Mouse (Mus musculus): Measurements from ENCODE around the gene Ccdc183.
A peak's percentile ranks its signal among the peaks of the same experiment; 100 is the strongest.

Ccdc183 gene

DNA sequence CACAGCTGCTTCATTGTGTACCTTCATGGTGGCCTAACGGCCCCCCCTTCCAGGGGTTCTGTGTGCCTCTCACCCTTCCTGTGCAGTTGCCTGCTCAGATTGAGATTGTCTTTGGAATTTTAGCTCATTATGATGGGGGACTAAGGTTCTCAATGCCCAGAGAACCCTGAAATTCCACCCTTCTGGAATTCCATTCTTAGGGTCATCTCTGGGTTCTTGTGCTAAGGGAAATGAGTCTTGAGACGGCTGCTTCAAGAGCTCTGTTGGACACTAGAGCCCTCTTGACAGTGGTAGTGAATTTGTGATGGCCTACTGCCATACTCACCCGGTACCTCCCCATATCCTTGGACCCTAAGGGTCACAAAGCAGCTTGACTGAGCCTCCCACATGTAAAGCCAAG, at the start of gene Ccdc183:
Gene Ccdc183, minus strand, starts transcription at position 101 of the 400 bp plus-strand sequence.
- no peak for DNase-seq

DNA sequence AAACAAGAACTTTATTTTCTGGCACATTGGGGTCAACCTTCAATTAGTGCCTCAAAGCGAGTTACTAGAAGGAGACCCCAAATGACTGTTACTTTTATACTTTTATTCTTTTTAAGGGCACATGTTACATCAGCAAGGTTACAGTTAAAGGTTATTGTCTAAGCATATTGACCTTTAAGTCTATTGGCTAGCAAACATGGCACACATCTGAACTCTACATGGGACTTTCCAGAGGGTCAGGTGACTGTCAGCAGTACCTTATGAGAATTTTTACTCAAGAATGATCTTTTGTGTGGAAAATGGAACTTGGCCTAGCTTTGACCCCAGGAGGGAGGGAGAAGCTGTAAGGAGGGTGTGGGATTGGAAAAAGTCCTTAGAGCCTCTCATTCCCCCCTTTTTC, 49.0 kb upstream of the Ccdc183 start:
- DNase-seq: no peak

DNA sequence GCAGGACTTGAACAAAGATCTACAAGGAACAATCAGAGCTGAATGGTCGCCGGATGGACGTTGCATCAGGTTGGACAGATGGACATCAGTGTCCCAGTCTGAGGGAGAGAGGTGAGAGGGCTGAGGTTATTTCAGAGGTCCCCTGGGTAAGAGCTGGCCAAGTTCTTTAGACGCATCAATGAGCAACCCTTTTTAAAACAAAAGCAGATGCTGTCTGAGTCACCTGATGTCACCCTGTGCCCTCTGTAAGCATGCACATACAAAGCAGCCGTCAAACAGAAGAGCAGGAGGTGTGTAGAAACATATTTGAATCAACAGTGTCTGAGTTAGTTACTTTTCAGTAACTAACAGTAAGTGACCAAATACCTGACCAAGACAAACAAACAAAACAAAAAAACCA, 46.6 kb upstream of the Ccdc183 start:
- no peak for DNase-seq

DNA sequence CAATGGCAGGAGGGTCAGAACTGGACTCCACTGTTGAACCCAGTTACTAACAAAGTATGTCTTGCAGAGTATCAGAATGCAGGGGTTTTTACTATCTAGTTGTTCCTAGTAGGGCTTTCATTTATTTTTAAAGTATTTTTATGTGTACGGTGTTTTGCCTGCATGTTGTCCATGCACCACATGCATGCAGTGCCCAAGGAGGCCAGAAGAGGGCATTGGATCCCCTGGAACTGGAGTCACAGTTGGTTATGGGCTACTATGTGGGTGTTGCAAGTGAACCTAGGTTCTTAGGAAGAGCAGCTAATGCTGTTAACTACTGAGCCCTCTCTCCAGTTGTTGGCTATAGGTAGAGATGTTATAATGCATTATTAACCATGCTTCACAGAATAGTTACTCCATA, 46.0 kb upstream of the Ccdc183 start:
- peak; percentile 77 to 79 for DNase-seq

- no peak for DNase-seq
Observed at GRCm38 (mm10) chr2:25661245-25661970, 43.9 kb upstream of the Ccdc183 start.

- DNase-seq: no peak
Observed at GRCm38 (mm10) chr2:25660279-25660678, 42.8 kb upstream of the Ccdc183 start.

- DNase-seq: no peak
Observed at GRCm38 (mm10) chr2:25657652-25658051, 40.2 kb upstream of the Ccdc183 start, which contains the start of gene Lcn5. Gene Lcn5, plus strand, starts transcription at chr2:25657952.

DNA sequence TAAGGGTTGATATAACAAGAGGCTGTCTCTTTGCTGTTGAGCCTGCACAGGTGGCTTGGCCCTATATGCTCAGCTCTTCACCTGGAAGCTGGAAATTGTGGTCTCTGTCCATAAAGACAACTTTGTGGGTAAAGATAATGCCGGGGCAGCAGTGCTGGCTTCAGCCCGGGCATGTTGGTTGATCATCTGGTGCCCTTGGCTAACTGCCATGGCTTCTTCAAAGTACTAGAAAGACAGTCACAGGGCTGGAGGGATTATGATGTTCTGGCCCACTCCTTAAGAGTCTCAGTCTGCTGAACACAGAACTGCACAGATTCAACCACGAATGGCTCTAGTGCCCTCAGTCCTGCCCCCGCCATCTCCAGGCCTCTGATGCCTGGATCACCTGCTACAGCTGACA, 39.8 kb upstream of the Ccdc183 start:
- DNase-seq: no peak

GRCm38 (mm10) chr2:25656691-25657090, 39.2 kb upstream of the Ccdc183 start:
- DNase-seq: no peak

DNA sequence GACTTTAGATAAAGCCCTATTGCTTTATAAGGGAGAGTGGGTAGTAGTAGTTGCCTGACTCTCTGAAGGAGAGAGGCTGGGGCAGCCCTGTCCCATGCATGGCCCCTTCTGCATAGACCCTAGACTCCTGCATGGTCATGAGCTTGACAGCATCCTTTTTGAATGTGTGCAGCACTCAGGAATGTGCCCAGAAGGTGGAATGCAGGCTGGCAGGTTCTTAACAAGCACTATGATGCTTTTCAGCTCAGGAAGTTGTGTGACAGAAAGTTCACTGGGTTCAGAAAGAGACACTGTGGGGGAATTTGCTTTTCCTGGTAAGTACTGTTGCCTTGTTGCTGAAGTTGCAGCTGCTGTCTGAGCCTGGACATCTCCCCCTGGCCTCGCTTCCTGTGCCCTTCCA, 37.0 kb upstream of the Ccdc183 start:
- DNase-seq: no peak

GRCm38 (mm10) chr2:25652902-25653301, 35.4 kb upstream of the Ccdc183 start, which contains the start of gene Lcn8:
Gene Lcn8, plus strand, starts transcription at chr2:25653120.
- DNase-seq: no peak

- peak; percentile 75 to 76 for DNase-seq
Observed at GRCm38 (mm10) chr2:25639890-25640289, 22.4 kb upstream of the Ccdc183 start.

DNA sequence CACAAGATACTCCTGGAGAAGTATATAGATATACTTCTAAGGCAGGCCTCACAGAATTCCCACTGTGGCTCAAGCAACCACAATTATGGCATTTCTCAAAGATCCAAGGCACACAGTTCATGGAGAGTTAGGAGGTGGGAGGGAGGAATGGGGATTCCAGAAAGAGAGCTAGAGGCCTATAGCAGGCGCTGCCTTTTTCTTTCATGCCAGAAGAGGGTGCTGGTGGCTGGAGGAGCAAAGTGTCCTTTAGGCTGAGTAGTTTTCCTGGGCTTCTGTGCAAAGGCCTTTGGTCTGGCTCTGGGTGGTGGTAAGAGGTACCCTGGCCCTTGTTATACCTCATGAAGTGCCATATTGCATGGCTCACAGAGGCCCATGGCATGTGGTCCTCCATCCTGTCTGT, 16.6 kb upstream of the Ccdc183 start:
- DNase-seq: no peak

DNA sequence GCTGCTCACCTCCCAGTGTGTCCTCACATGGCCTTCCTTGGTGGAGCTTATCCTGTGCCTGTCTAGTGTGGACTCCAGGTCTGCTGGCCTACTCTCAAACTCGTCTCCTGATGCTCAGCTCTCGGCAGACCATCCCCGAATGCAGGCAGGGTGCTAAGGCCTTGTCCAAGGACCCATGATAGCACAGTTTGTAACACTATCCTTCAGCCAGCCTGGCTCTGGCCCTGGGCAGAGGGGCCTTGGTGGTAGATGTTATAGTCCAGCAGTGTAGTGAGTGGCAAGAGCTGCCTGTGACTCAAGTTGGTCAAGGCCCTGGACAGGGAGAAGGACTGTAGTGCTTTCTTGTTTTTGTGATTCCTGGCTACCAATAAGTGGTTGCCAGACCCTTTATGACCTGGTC, 16.1 kb upstream of the Ccdc183 start:
- DNase-seq: no peak

GRCm38 (mm10) chr2:25628738-25629137, 11.3 kb upstream of the Ccdc183 start:
- DNase-seq: peak; percentile 16 to 26

DNA sequence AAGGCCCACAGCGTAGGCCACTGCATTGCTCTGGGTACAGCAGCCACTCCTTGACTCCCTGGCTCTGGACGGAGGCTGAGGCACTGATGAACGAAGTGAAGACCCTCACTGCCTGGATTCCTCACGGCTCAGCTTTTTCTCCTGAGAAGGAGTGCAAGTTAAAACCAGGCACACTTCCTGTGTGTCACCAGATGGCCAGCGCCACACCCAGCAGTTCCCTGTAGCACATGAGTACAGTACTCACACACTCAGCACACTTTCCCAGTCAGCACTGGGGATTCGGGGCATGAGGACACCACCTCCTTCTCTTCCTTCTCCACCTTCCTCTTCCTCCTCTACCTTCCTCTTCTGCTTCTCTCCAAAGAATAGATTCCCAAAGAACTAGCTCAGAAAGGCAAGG, 10.3 kb upstream of the Ccdc183 start, which contains the start of gene Fcna:
Gene Fcna, minus strand, starts transcription at position 220 of the 400 bp plus-strand sequence.
- no peak for DNase-seq

DNA sequence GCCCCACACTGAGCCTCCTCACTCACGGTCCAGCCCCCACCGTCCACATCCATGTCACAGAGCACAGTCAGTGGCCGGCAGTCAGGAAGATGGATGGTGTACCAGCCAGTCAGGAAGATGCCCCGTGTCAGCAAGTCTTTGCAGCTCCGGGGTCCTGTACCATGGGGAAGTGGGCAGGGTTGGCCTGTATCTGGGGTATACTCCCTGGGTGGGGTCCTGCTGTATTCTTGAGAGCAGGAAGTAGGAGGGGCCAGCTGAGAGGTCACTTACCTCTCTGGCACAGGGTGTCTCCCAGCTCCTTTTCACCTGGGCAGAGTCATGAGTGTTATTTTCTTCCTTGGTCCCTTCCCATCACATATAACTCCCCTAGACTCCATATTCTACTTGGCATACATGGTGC, 8.5 kb upstream of the Ccdc183 start:
- no peak for DNase-seq

GRCm38 (mm10) chr2:25621229-25622200, 4.0 kb upstream of the Ccdc183 start, which contains the start of gene Tmem141:
Gene Tmem141, minus strand, starts transcription at chr2:25622005.
- peak; percentile 93 to 96 for DNase-seq

DNA sequence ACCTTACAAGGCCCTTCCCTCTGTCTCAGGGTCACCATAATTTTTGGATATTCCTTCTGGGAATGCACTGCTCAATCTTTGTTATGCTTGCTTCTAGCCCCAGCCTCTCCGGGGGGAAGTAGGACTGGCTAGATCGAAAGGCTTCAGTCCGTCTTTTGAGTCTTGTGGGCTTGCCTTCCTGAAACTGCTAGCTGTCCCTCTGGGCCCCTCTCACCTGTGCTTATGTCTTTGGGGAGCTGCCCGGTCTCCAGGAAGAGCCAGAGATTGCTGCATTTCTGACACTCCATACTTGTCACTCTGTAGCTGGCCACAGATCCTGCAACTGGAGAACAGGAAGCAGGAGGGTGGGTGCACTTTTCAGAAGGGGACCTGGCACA, 3.4 kb upstream of the Ccdc183 start:
- DNase-seq: no peak

DNA sequence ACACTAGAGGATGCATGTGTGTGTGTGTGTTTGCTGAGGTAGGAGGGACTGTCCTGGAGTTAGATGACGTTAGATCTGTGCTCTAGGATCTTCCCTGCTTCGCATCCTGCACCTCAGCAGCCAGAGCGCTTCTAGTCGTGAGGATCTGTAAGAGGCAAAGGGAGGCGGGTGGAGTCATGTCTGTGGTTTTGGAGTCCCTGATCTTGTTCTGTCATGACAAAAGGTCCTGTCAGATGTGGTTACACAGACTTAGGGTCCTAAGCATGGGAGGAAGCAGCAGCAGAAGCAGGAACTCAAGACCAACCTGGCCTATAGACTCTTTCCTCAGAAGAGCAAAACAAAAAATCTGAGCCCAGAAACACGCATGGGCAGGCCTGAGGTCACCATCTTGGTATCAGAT, 2.9 kb upstream of the Ccdc183 start:
- no peak for DNase-seq

- peak in 1 of 2 experiments; percentile 37 for DNase-seq
Observed at GRCm38 (mm10) chr2:25616398-25616797, 1.1 kb downstream of the Ccdc183 start.

GRCm38 (mm10) chr2:25608671-25609070, 8.8 kb downstream of the Ccdc183 start:
- DNase-seq: no peak
